Mouse (Mus musculus): Measurements from ENCODE around the gene Vcl. TPM values are rescaled to one million over a fixed set of nuclear protein-coding genes. Genes with fewer than 3 reads are reported as not detected.

The Vcl gene
- polyA plus RNA-seq, 1 experiment, result 28.1 TPM

Other genes with a start within 250 kb of the Vcl start
- 4.2 and 6.4 TPM in 2 replicates for gene Fut11, start 234.4 kb upstream of the Vcl start, polyA plus RNA-seq (2012; rRNA removed)
- gene Chchd1, start 226.4 kb upstream of the Vcl start, polyA plus RNA-seq (2012; rRNA removed), result 42.2 and 47.2 TPM in 2 replicates
- 75.4 and 111 TPM in 2 replicates for gene Zswim8, start 221.8 kb upstream of the Vcl start, polyA plus RNA-seq (2012; rRNA removed)
- 25.4 and 33.5 TPM in 2 replicates for gene Ndst2, start 194.8 kb upstream of the Vcl start, polyA plus RNA-seq (2012; rRNA removed)
- gene Camk2g, start 135.3 kb upstream of the Vcl start, polyA plus RNA-seq (2012; rRNA removed), result 11.4 and 14.7 TPM in 2 replicates
- 4.1 and 5.6 TPM in 2 replicates for gene Plau, start 92.7 kb upstream of the Vcl start, polyA plus RNA-seq (2012; rRNA removed)
- 30.2 and 45.8 TPM in 2 replicates for gene Ap3m1, start 123.1 kb downstream of the Vcl start, polyA plus RNA-seq (2012; rRNA removed)
- gene Adk, start 123.2 kb downstream of the Vcl start, polyA plus RNA-seq (2012; rRNA removed), result 60.6 and 65.5 TPM in 2 replicates

Measured in large intestine, adult 2 months (tissue).